Mouse (Mus musculus) ES-Bruce4 (cell line): ENCODE results near the gene Tmem14c. TPM values are rescaled to one million over a fixed set of nuclear protein-coding genes. Genes with fewer than 3 reads are reported as not detected.
"Not testable (repeated sequence)": the region's sequence is repeated elsewhere in the genome, so short reads cannot be mapped to it uniquely, and the experiment has no call there.

ENCODE experiments used
- H3K27ac ChIP-seq: 2 replicates; pipeline ENCODE4 v1.5.1; 2012; ENCODE audit warnings: low read length, inconsistent platforms; ENCODE audit not compliant: insufficient read depth
- H3K27me3 ChIP-seq: 2 replicates; pipeline ENCODE4 v1.6.1; 2012; ENCODE audit warnings: mild to moderate bottlenecking, low read length, inconsistent platforms; ENCODE audit not compliant: control insufficient read depth, poor library complexity, insufficient read depth, severe bottlenecking
- H3K36me3 ChIP-seq: 2 replicates; pipeline ENCODE4 v1.6.1; 2012; ENCODE audit warnings: inconsistent platforms, mild to moderate bottlenecking, low read length, moderate library complexity; ENCODE audit not compliant: control insufficient read depth, poor library complexity, insufficient read depth, severe bottlenecking
- H3K4me1 ChIP-seq: one replicate; pipeline ENCODE4 v1.8.1; 2011; ENCODE audit warnings: low read length; ENCODE audit not compliant: control insufficient read depth, insufficient read depth
- H3K4me3 ChIP-seq: 2 replicates; pipeline ENCODE4 v1.5.1; 2011; ENCODE audit warnings: low read depth, mild to moderate bottlenecking, low read length
- H3K9ac ChIP-seq: 2 replicates; pipeline ENCODE4 v1.6.1; 2012; ENCODE audit warnings: low read depth, mild to moderate bottlenecking, inconsistent platforms; ENCODE audit not compliant: poor library complexity, severe bottlenecking
- H3K9me3 ChIP-seq: replicated peaks from 2 replicates; pipeline ENCODE4 v1.6.1; 2012; ENCODE audit warnings: mild to moderate bottlenecking, low read length, inconsistent platforms; ENCODE audit not compliant: control insufficient read depth, poor library complexity, insufficient read depth, severe bottlenecking
- CTCF ChIP-seq: IDR thresholded peaks from one replicate; pipeline ENCODE4 v1.8.1; 2011; ENCODE audit warnings: low read depth, low read length
- EP300 ChIP-seq: IDR thresholded peaks from 2 replicates; pipeline ENCODE4 v1.6.1; 2011; ENCODE audit warnings: low read depth, low read length; ENCODE audit not compliant: insufficient read depth
- POLR2A ChIP-seq: IDR thresholded peaks from one replicate; pipeline ENCODE4 v1.8.1; 2011; ENCODE audit warnings: low read length; ENCODE audit not compliant: insufficient read depth
- polyA plus RNA-seq: library from polyadenylated mRNA; stranded (reverse); fragments of >200 nt; gene quantifications from 2 replicates; pipeline ENCODE4 v1.2.4, GENCODE M21; 2011; ENCODE audit warnings: low read depth; ENCODE audit not compliant: missing spikeins, insufficient read depth, insufficient read length

The Tmem14c gene
- polyA plus RNA-seq, 1 experiment: 112 TPM

GRCm38 (mm10) chr13:40988418-40988817 lies 27.7 kb upstream of the Tmem14c start:
- Histone ChIP-seq H3K9me3 (no peaks in the 10 kb centered on the region), H3K4me1 (no peaks in the 10 kb centered on the region)
- TF ChIP-seq CTCF (no peak), EP300 (no peak), POLR2A (no peak)

GRCm38 (mm10) chr13:40994487-40995263 lies 21.4 kb upstream of the Tmem14c start:
- no peaks in the 10 kb centered on the region for H3K36me3 ChIP-seq
- no peaks in the 10 kb centered on the region for H3K9me3 ChIP-seq
- H3K27me3 ChIP-seq: 0 out of 2 replicates have a peak, but pooled peaks cover 1% of the 10 kb centered on the region
- H3K9ac ChIP-seq: no peak overlapping the region
- no peak overlapping the region for H3K4me3 ChIP-seq
- H3K27ac ChIP-seq: no peak overlapping the region
- no peak for TF ChIP-seq CTCF
- no peaks in the 10 kb centered on the region for H3K4me1 ChIP-seq

More at GRCm38 (mm10) chr13:40988418-40988817, 27.7 kb upstream of the Tmem14c start:
- Histone ChIP-seq H3K36me3 (no peaks in the 10 kb centered on the region), H3K4me3 (no peak overlapping the region), H3K27ac (no peak overlapping the region), H3K9ac (no peak overlapping the region), H3K27me3 (0 out of 2 replicates have a peak, but pooled peaks cover 1% of the 10 kb centered on the region)

GRCm38 (mm10) chr13:40998537-40998936 lies 17.6 kb upstream of the Tmem14c start:
- H3K9ac ChIP-seq, H3K4me3 ChIP-seq, H3K4me1 ChIP-seq, H3K27ac ChIP-seq, H3K27me3 ChIP-seq, H3K36me3 ChIP-seq, H3K9me3 ChIP-seq: not testable (repeated sequence)

- no peaks in the 10 kb centered on the region for H3K27me3 ChIP-seq
- peaks cover 12% of the 10 kb centered on the region for H3K36me3 ChIP-seq
- peak overlapping the region; percentile 89 for H3K27ac ChIP-seq
- peak overlapping the region; percentile 96 for H3K4me3 ChIP-seq
- H3K9me3 ChIP-seq: no peaks in the 10 kb centered on the region
- TF ChIP-seq EP300: no peak
- TF ChIP-seq CTCF: peak; percentile 6
- H3K9ac ChIP-seq: peak overlapping the region; percentile 80
- peaks cover 2% of the 10 kb centered on the region for H3K4me1 ChIP-seq
Observed at GRCm38 (mm10) chr13:41000140-41000925, 15.8 kb upstream of the Tmem14c start.

GRCm38 (mm10) chr13:41000926-41001639 lies 15.0 kb upstream of the Tmem14c start, which contains the start of gene Pak1ip1:
Gene Pak1ip1 (plus strand): TSS chr13:41001023.
- Histone ChIP-seq H3K27me3 (no peaks in the 10 kb centered on the region), H3K4me3 (peak within 1 kb of the TSS; percentile 96), H3K9ac (peak within 1 kb of the TSS; percentile 80), H3K27ac (peak within 1 kb of the TSS; percentile 90), H3K4me1 (peaks cover 2% of the 10 kb centered on the region), H3K9me3 (no peaks in the 10 kb centered on the region), H3K36me3 (peaks cover 19% of the 10 kb centered on the region)
- TF ChIP-seq POLR2A (no peak), EP300 (no peak), CTCF (no peak)

- Histone ChIP-seq H3K27ac (no peak overlapping the region), H3K27me3 (no peaks in the 10 kb centered on the region), H3K9me3 (no peaks in the 10 kb centered on the region), H3K9ac (peak overlapping the region; percentile 80; the same call in 1 of the 2 replicates), H3K4me1 (peaks cover 2% of the 10 kb centered on the region), H3K4me3 (peak overlapping the region; percentile 21), H3K36me3 (peaks cover 26% of the 10 kb centered on the region)
- TF ChIP-seq EP300: no peak
- TF ChIP-seq POLR2A: no peak
- no peak for TF ChIP-seq CTCF
Observed at GRCm38 (mm10) chr13:41002001-41002400, 14.1 kb upstream of the Tmem14c start.
